Mouse (Mus musculus) intestine, postnatal 0 days (tissue): ENCODE results near the gene Helb. TPM values are rescaled to one million over a fixed set of nuclear protein-coding genes. Genes with fewer than 3 reads are reported as not detected.

Experiments used
- ATAC-seq: fragments of 200-750 bp; cut with Nextera tagmentation; 2 replicates; pipeline ENCODE4 v1.8.0; 2017; ENCODE audit warnings: mild to moderate bottlenecking, moderate TSS enrichment, moderate library complexity
- H3K27ac ChIP-seq: fragments of 300-500 bp; sonication (generic); 2 replicates; pipeline ENCODE4 v1.5.1; 2014; ENCODE audit warnings: mild to moderate bottlenecking, low read depth, low read length, moderate library complexity
- H3K27me3 ChIP-seq: fragments of 300-500 bp; sonication (generic); replicated peaks from 2 replicates; pipeline ENCODE4 v1.6.1; 2014; ENCODE audit warnings: low read length, mixed read lengths; ENCODE audit not compliant: control insufficient read depth, insufficient read depth
- H3K36me3 ChIP-seq: fragments of 300-500 bp; sonication (generic); 2 replicates; pipeline ENCODE4 v1.6.1; 2014; ENCODE audit warnings: mild to moderate bottlenecking, moderate library complexity; ENCODE audit not compliant: control insufficient read depth, insufficient read depth
- H3K4me1 ChIP-seq: fragments of 300-500 bp; sonication (generic); replicated peaks from 2 replicates; pipeline ENCODE4 v1.6.1; 2014; ENCODE audit warnings: antibody characterized with exemption, low read length, mixed read lengths; ENCODE audit not compliant: control insufficient read depth, insufficient read depth
- H3K4me2 ChIP-seq: fragments of 300-500 bp; sonication (generic); replicated peaks from 2 replicates; pipeline ENCODE4 v1.6.1; 2014; ENCODE audit warnings: low read depth, mild to moderate bottlenecking, moderate library complexity
- H3K4me3 ChIP-seq: fragments of 300-500 bp; sonication (generic); 2 replicates; pipeline ENCODE4 v1.5.1; 2014; ENCODE audit warnings: low read depth, low read length
- H3K9ac ChIP-seq: fragments of 300-500 bp; sonication (generic); 2 replicates; pipeline ENCODE4 v1.6.1; 2014; ENCODE audit warnings: mild to moderate bottlenecking, low read depth, low read length
- H3K9me3 ChIP-seq: fragments of 300-500 bp; sonication (generic); 2 replicates; pipeline ENCODE4 v1.6.1; 2016; ENCODE audit warnings: mixed run types; ENCODE audit not compliant: control insufficient read depth
- CTCF ChIP-seq: sonication (generic); IDR thresholded peaks from 2 replicates; pipeline ENCODE4 v1.5.1; 2016; ENCODE audit warnings: low read depth, mild to moderate bottlenecking, control low read depth, antibody characterized with exemption, moderate library complexity
- WGBS: fragments of 180-500 bp; shearing (Covaris S2); extraction: QIAGEN DNeasy Blood & Tissue Kit; methylation state at CpG from one replicate; pipeline ENCODE4 v1.1.7; 2014; 5-methylcytosine and 5-hydroxymethylcytosine counted together
- polyA plus RNA-seq: library from polyadenylated mRNA; unstranded; fragments of >200 nt; fragmentation: Nextera tagmentation; extraction: Ambion mirVana; gene quantifications from 2 replicates; pipeline ENCODE4 v1.2.1, GENCODE M21; 2015

Gene Helb
- polyA plus RNA-seq, 1 experiment from 2014 or later: 2.3 TPM

- no peak for TF ChIP-seq CTCF
- Histone ChIP-seq H3K4me1 (no peaks in the 10 kb centered on the region), H3K27me3 (no peaks in the 10 kb centered on the region), H3K36me3 (no peaks in the 10 kb centered on the region), H3K4me2 (no peak overlapping the region), H3K4me3 (no peak overlapping the region), H3K9me3 (no peaks in the 10 kb centered on the region), H3K9ac (no peak overlapping the region), H3K27ac (no peak overlapping the region)
- WGBS: 42% methylated on average over 15 of the region's 15 CpGs
- ATAC-seq: no peak
These were observed 77.5 kb downstream of the Helb start for GRCm38 (mm10) chr10:120035211-120035733.

DNA sequence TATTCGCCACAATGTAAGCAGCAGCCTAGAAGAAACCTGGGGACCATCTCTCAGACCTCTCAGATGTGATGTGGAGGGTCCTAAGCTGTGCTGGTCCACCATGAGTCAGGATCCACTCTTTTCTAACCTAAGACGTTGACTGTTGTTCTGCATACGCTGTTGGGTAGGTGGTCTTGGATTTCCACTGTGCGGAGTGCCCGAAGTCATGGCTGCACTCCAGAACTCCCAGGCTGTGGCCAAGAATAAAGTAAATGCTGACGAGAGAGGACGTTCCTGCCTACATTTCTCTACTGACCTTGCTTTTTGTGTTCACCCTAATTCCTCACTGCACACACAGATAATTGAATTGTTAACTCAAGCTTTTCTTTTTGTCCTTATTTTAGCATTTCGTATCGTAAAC, 78.9 kb downstream of the Helb start:
- Histone ChIP-seq H3K36me3 (no peaks in the 10 kb centered on the region), H3K4me1 (no peaks in the 10 kb centered on the region), H3K27ac (no peak overlapping the region), H3K4me2 (no peak overlapping the region), H3K27me3 (no peaks in the 10 kb centered on the region), H3K4me3 (no peak overlapping the region), H3K9ac (no peak overlapping the region), H3K9me3 (no peaks in the 10 kb centered on the region)
- TF ChIP-seq CTCF: no peak
- ATAC-seq: no peak
- WGBS: 84% methylated on average over 9 of the region's 9 CpGs

Other genes with a start within 250 kb of the Helb start
- gene Tmbim4, start 88.6 kb upstream of the Helb start, polyA plus RNA-seq: 241 and 243 TPM in 2 replicates
- gene Irak3, start 89.1 kb upstream of the Helb start, polyA plus RNA-seq: 0.81 and 0.95 TPM in 2 replicates
- 40.6 and 49.3 TPM in 2 replicates for gene Llph, start 114.1 kb upstream of the Helb start, polyA plus RNA-seq